Mouse (Mus musculus): Measurements from ENCODE around the gene Olfr1173.

DNA sequence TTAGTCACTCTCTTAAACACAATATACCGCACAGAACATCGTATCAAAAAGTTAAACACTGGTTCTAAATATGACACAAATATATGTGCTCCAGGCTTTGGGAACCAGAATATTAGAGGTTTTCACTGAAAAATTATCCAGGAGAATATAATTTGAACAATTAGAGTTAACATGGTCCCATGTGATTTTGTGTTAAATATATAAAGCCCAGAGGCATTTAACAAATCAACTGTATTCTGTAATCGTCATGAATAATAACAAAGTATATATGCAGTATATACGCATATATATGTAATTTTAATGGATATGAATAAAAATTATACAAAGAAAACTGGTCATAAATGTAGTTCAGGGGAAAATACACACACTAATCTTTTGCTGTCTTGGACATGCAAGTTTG is 35.4 kb upstream of the Olfr1173 start, which contains the start of gene Olfr1174-ps:
- TF ChIP-seq CTCF (conservative IDR thresholded peaks at IDR 0.05; ENCODE audit: insufficient read depth, insufficient read length, low read depth, low read length) (no peak), POLR2A (IDR thresholded peaks at IDR 0.05; ENCODE audit: low read depth, low read length) (no peak)
